ENCODE assay signal across 24 mouse cellular contexts in the genomic region with DNA sequence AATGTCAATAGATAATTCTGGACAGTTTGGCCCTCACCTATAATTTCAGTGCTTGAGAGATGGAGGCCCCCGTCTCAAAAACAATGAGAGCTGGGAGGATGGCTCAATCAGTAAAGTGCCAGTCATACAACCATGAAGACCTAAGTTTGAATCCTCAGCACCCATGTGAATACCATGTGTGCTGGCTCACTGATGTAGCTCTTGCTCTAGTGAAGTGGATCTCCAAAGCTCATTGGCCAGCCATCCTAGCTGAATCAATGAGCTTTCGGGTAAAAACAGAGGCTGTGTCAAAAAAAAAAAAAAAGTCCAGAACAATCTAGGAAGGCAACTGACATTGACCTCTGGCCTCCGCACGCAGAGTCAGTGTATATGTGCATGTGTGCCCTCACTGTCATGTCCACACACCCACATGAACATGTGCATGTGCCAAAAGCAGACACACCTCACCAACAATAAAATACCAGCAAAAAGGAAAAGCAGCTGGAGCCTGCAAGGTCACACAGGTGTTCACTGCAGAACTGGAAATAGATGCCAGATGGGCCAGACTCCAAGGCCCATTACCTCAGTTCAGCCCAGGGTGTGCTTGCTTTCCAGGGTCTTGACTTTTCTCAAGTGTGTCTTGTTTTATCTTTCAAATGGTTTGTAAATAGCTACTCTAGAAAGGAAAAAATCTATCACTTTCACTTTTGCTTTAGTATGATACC.
A peak's percentile ranks its signal among the peaks of the same experiment; 100 is the strongest.
DNase-seq lines count a peak whose midpoint lies in the region; ATAC-seq and TF ChIP-seq lines count a peak whose summit lies in the region.
"Had no signal": no experiment of that assay in that cellular context is flagged by ENCODE, and none has a peak within 500 bp of the region (broad histone marks: within the 10 kb centered on the region; RNA-seq: fewer than 3 reads in every experiment).

No protein-coding gene starts in this region.

- H3K36me3 ChIP-seq in embryonic facial prominence, embryonic 10.5 days (replicated peaks), result no peaks in the 10 kb centered on the region
- no peaks in the 10 kb centered on the region for H3K36me3 ChIP-seq in embryonic facial prominence, embryonic 11.5 days (replicated peaks; ENCODE audit: control insufficient read depth, insufficient read depth, low read depth, low read length)
- no peaks in the 10 kb centered on the region for H3K36me3 ChIP-seq in limb, embryonic 11.5 days (ENCODE audit: control insufficient read depth, insufficient read depth, low read length)
- no peaks in the 10 kb centered on the region for H3K36me3 ChIP-seq in limb, embryonic 14.5 days (ENCODE audit: control insufficient read depth, insufficient read depth, low read length)
- H3K36me3 ChIP-seq: forebrain, embryonic 10.5 days had no signal

- H3K4me2 ChIP-seq in embryonic facial prominence, embryonic 11.5 days (ENCODE audit: low read depth, low read length), result no peak overlapping the region
- no peak overlapping the region for H3K4me2 ChIP-seq in limb, embryonic 11.5 days (ENCODE audit: low read depth, severe bottlenecking)
- H3K4me2 ChIP-seq in limb, embryonic 14.5 days (replicated peaks; ENCODE audit: low read depth, low read length, severe bottlenecking), result no peak overlapping the region
- H3K4me2 ChIP-seq: forebrain, embryonic 13.5 days; heart, embryonic 11.5 days; hindbrain, embryonic 14.5 days had no signal

- 80% methylated on average over 4 of the region's 4 CpGs for WGBS in embryonic facial prominence, embryonic 10.5 days
- WGBS in embryonic facial prominence, embryonic 11.5 days, result 78% methylated on average over 4 of the region's 4 CpGs
- 73% methylated on average over 4 of the region's 4 CpGs for WGBS in limb, embryonic 11.5 days
- WGBS in limb, embryonic 14.5 days, result 55% methylated on average over 4 of the region's 4 CpGs

- H3K9ac ChIP-seq in embryonic facial prominence, embryonic 11.5 days (replicated peaks; ENCODE audit: low read length), result no peak overlapping the region
- no peak overlapping the region for H3K9ac ChIP-seq in limb, embryonic 11.5 days (ENCODE audit: low read length)
- no peak overlapping the region for H3K9ac ChIP-seq in limb, embryonic 14.5 days (ENCODE audit: low read depth, low read length, severe bottlenecking)
- H3K9ac ChIP-seq: forebrain, embryonic 13.5 days; hindbrain, embryonic 14.5 days had no signal

- no peak overlapping the region for H3K27ac ChIP-seq in embryonic facial prominence, embryonic 10.5 days (replicated peaks)
- no peak overlapping the region for H3K27ac ChIP-seq in embryonic facial prominence, embryonic 11.5 days (replicated peaks; ENCODE audit: low read depth, low read length)
- H3K27ac ChIP-seq in limb, embryonic 11.5 days (replicated peaks; ENCODE audit: low read depth, low read length), result no peak overlapping the region
- no peak overlapping the region for H3K27ac ChIP-seq in limb, embryonic 14.5 days (replicated peaks; ENCODE audit: low read depth, low read length)
- H3K27ac ChIP-seq: forebrain, embryonic 10.5 days; forebrain, embryonic 13.5 days; gastrocnemius, adult 2 months; hindbrain, embryonic 14.5 days; hindbrain, postnatal 0 days had no signal

- TF ChIP-seq POLR2A in limb, embryonic 14.5 days (IDR thresholded peaks at IDR 0.05; ENCODE audit: borderline replicate concordance, extremely low read depth, insufficient read depth, insufficient read length), result no peak

- DNase-seq in embryonic facial prominence, embryonic 10.5 days (ENCODE audit: low spot score), result peak; percentile 29
- DNase-seq in embryonic facial prominence, embryonic 11.5 days (ENCODE audit: low spot score), result peak; percentile 45
- peak; percentile 55 for DNase-seq in limb, embryonic 11.5 days (ENCODE audit: low spot score)
- no peak for DNase-seq in limb, embryonic 14.5 days (ENCODE audit: low spot score)
- no peak for DNase-seq in gastrocnemius, postnatal 36 days
- no peak for DNase-seq in kidney, postnatal 36 days
- DNase-seq: adrenal gland, adult 2 months; adrenal gland, postnatal 25 days; cerebellum, adult 11-12 months; cerebellum, adult 8-10 months; cerebellum, postnatal 10 days; cerebellum, postnatal 36 days; gastrocnemius, adult 2 months; gastrocnemius, postnatal 14 days; heart, postnatal 36 days had no signal

- H3K4me3 ChIP-seq in embryonic facial prominence, embryonic 10.5 days, result no peak overlapping the region
- no peak overlapping the region for H3K4me3 ChIP-seq in embryonic facial prominence, embryonic 11.5 days (ENCODE audit: low read depth, low read length)
- H3K4me3 ChIP-seq in limb, embryonic 11.5 days (ENCODE audit: low read depth, low read length), result no peak overlapping the region
- no peak overlapping the region for H3K4me3 ChIP-seq in limb, embryonic 14.5 days (replicated peaks; ENCODE audit: low read length)
- H3K4me3 ChIP-seq: forebrain, embryonic 10.5 days; forebrain, embryonic 13.5 days; gastrocnemius, adult 2 months had no signal

- ATAC-seq in embryonic facial prominence, embryonic 11.5 days (replicated peaks; ENCODE audit: insufficient number of reproducible peaks, low FRiP score, low TSS enrichment, low read depth), result no peak
- peak; percentile 83 for ATAC-seq in limb, embryonic 11.5 days (ENCODE audit: insufficient number of reproducible peaks, low FRiP score, low TSS enrichment, low read depth)
- ATAC-seq in limb, embryonic 14.5 days (ENCODE audit: low FRiP score, low read depth), result peak; percentile 41; the same call in 1 of the 2 replicates
- ATAC-seq: CD4-positive, CD25-positive, alpha-beta regulatory T cell, adult 4 months; forebrain, embryonic 13.5 days; forebrain, embryonic 16.5 days; hindbrain, postnatal 0 days; inflammation-experienced regulatory T-cells, adult 6 months; intestine, embryonic 16.5 days had no signal

- intact Hi-C loops in gastrocnemius, postnatal 36 days (cut with DNase I), result no loop called here

- no peaks in the 10 kb centered on the region for H3K27me3 ChIP-seq in embryonic facial prominence, embryonic 10.5 days (replicated peaks; ENCODE audit: low read depth, poor library complexity, severe bottlenecking)
- H3K27me3 ChIP-seq in embryonic facial prominence, embryonic 11.5 days (ENCODE audit: control insufficient read depth, insufficient read depth, low read length), result no peaks in the 10 kb centered on the region
- no peaks in the 10 kb centered on the region for H3K27me3 ChIP-seq in limb, embryonic 11.5 days (ENCODE audit: control insufficient read depth, insufficient read depth, low read length)
- H3K27me3 ChIP-seq in limb, embryonic 14.5 days (ENCODE audit: control insufficient read depth, insufficient read depth, low read length), result no peaks in the 10 kb centered on the region
- H3K27me3 ChIP-seq: forebrain, embryonic 13.5 days had no signal

- H3K9me3 ChIP-seq in embryonic facial prominence, embryonic 10.5 days, result no peaks in the 10 kb centered on the region
- no peaks in the 10 kb centered on the region for H3K9me3 ChIP-seq in embryonic facial prominence, embryonic 11.5 days (replicated peaks; ENCODE audit: control insufficient read depth, low read length)
- no peaks in the 10 kb centered on the region for H3K9me3 ChIP-seq in limb, embryonic 11.5 days (ENCODE audit: control insufficient read depth, low read length)
- H3K9me3 ChIP-seq in limb, embryonic 14.5 days (ENCODE audit: control insufficient read depth, low read length), result no peaks in the 10 kb centered on the region
- H3K9me3 ChIP-seq: forebrain, embryonic 10.5 days; forebrain, embryonic 13.5 days had no signal

- H3K4me1 ChIP-seq in embryonic facial prominence, embryonic 10.5 days, result no peaks in the 10 kb centered on the region
- no peaks in the 10 kb centered on the region for H3K4me1 ChIP-seq in embryonic facial prominence, embryonic 11.5 days (ENCODE audit: control insufficient read depth, insufficient read depth, low read length)
- no peaks in the 10 kb centered on the region for H3K4me1 ChIP-seq in limb, embryonic 11.5 days (ENCODE audit: control insufficient read depth, insufficient read depth, low read length)
- H3K4me1 ChIP-seq in limb, embryonic 14.5 days (ENCODE audit: control insufficient read depth, insufficient read depth, low read length), result no peaks in the 10 kb centered on the region
- H3K4me1 ChIP-seq: forebrain, embryonic 10.5 days had no signal

Comparison
In these comparisons a context has a peak if more than half of its experiments do, and no peak if none do; other contexts are left out.
1. DNase-seq: peak in embryonic facial prominence, embryonic 10.5 days (single experiment), embryonic facial prominence, embryonic 11.5 days (single experiment) and limb, embryonic 11.5 days (single experiment); none in limb, embryonic 14.5 days (single experiment), gastrocnemius, postnatal 36 days (0 of 2) and kidney, postnatal 36 days (0 of 2).